Mouse (Mus musculus) cortical plate, adult 2 months (tissue): Measurements from ENCODE around the gene Dnm1.

Experiments used
- CTCF ChIP-seq: fragments of 200-500 bp; IDR thresholded peaks from 2 replicates; pipeline ENCODE4 v1.5.1; 2011; ENCODE audit warnings: mild to moderate bottlenecking, control low read depth, low read length; ENCODE audit not compliant: insufficient read depth; ENCODE audit errors: extremely low read depth
- POLR2A ChIP-seq: fragments of 200-500 bp; IDR thresholded peaks from 2 replicates; pipeline ENCODE4 v1.6.1; 2011; ENCODE audit warnings: mild to moderate bottlenecking, low read length, control low read depth; ENCODE audit not compliant: insufficient read depth; ENCODE audit errors: extremely low read depth

DNA sequence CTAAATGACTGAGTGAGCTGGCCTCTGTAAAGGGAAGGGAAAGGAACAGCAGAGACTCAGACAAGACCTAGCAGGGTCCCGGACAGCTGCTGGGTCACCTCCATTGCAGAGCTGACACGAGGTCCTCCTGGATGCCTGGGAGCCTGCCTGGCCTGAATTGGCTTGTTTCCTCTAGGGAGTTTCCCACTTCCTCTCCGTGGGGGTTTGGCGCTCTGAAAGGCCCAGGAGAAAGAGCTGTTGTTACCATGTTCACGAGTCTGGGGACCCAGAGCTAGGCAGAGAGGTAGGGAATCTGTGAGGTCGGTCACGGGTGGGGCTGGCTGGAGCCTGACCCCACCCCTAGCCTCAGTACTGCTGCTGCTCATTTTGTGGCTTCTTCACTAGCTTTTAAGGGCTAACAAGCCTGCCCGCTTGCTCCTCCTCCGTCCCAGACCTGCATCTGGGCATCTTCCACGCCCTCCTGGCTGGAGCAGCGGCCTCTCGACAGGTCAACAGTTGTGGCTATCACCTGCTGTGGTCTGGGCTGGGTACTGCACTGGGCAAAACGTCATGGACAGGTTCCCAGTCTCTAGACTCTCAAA lies 2.6 kb downstream of the Dnm1 start:
- no peak for TF ChIP-seq CTCF
- TF ChIP-seq POLR2A: no peak
